Mouse (Mus musculus): ENCODE measurements around the gene Gba.

GRCm38 (mm10) chr3:89183058-89183958 lies 19.4 kb upstream of the Gba start, which contains the start of gene Fam189b:
- TF ChIP-seq CTCF (IDR thresholded peaks at IDR 0.05; ENCODE audit: extremely low read depth, insufficient read depth, insufficient read length, insufficient replicate concordance) (no peak), POLR2A (IDR thresholded peaks at IDR 0.05; ENCODE audit: low read depth, low read length) (no peak)
